Mouse (Mus musculus) ES-Bruce4 (cell line): Measurements from ENCODE around the gene Bank1. TPM values are rescaled to one million over a fixed set of nuclear protein-coding genes. Genes with fewer than 3 reads are reported as not detected.

Experiments used
- H3K27ac ChIP-seq: 2 replicates; pipeline ENCODE4 v1.5.1; 2012; ENCODE audit warnings: low read length, inconsistent platforms; ENCODE audit not compliant: insufficient read depth
- H3K27me3 ChIP-seq: 2 replicates; pipeline ENCODE4 v1.6.1; 2012; ENCODE audit warnings: mild to moderate bottlenecking, low read length, inconsistent platforms; ENCODE audit not compliant: control insufficient read depth, poor library complexity, insufficient read depth, severe bottlenecking
- H3K36me3 ChIP-seq: 2 replicates; pipeline ENCODE4 v1.6.1; 2012; ENCODE audit warnings: inconsistent platforms, mild to moderate bottlenecking, low read length, moderate library complexity; ENCODE audit not compliant: control insufficient read depth, poor library complexity, insufficient read depth, severe bottlenecking
- H3K4me1 ChIP-seq: one replicate; pipeline ENCODE4 v1.8.1; 2011; ENCODE audit warnings: low read length; ENCODE audit not compliant: control insufficient read depth, insufficient read depth
- H3K4me3 ChIP-seq: 2 replicates; pipeline ENCODE4 v1.5.1; 2011; ENCODE audit warnings: low read depth, mild to moderate bottlenecking, low read length
- H3K9ac ChIP-seq: 2 replicates; pipeline ENCODE4 v1.6.1; 2012; ENCODE audit warnings: low read depth, mild to moderate bottlenecking, inconsistent platforms; ENCODE audit not compliant: poor library complexity, severe bottlenecking
- H3K9me3 ChIP-seq: replicated peaks from 2 replicates; pipeline ENCODE4 v1.6.1; 2012; ENCODE audit warnings: mild to moderate bottlenecking, low read length, inconsistent platforms; ENCODE audit not compliant: control insufficient read depth, poor library complexity, insufficient read depth, severe bottlenecking
- CTCF ChIP-seq: IDR thresholded peaks from one replicate; pipeline ENCODE4 v1.8.1; 2011; ENCODE audit warnings: low read depth, low read length
- EP300 ChIP-seq: IDR thresholded peaks from 2 replicates; pipeline ENCODE4 v1.6.1; 2011; ENCODE audit warnings: low read depth, low read length; ENCODE audit not compliant: insufficient read depth
- POLR2A ChIP-seq: IDR thresholded peaks from one replicate; pipeline ENCODE4 v1.8.1; 2011; ENCODE audit warnings: low read length; ENCODE audit not compliant: insufficient read depth
- polyA plus RNA-seq: library from polyadenylated mRNA; stranded (reverse); fragments of >200 nt; gene quantifications from 2 replicates; pipeline ENCODE4 v1.2.4, GENCODE M21; 2011; ENCODE audit warnings: low read depth; ENCODE audit not compliant: missing spikeins, insufficient read depth, insufficient read length

Bank1 gene
- polyA plus RNA-seq, 1 experiment: not detected

GRCm38 (mm10) chr3:136189661-136190228 is 136.1 kb downstream of the Bank1 start:
- H3K9ac ChIP-seq: no peak overlapping the region
- no peaks in the 10 kb centered on the region for H3K27me3 ChIP-seq
- no peaks in the 10 kb centered on the region for H3K36me3 ChIP-seq
- no peak overlapping the region for H3K4me3 ChIP-seq
- H3K4me1 ChIP-seq: no peaks in the 10 kb centered on the region
- TF ChIP-seq EP300 (no peak), CTCF (no peak)
- H3K27ac ChIP-seq: no peak overlapping the region
- H3K9me3 ChIP-seq: no peaks in the 10 kb centered on the region

GRCm38 (mm10) chr3:136186548-136187113 is 139.2 kb downstream of the Bank1 start:
- no peaks in the 10 kb centered on the region for H3K27me3 ChIP-seq
- no peak for TF ChIP-seq EP300
- no peaks in the 10 kb centered on the region for H3K36me3 ChIP-seq
- H3K9ac ChIP-seq: no peak overlapping the region
- H3K4me3 ChIP-seq: no peak overlapping the region
- no peaks in the 10 kb centered on the region for H3K4me1 ChIP-seq
- no peak overlapping the region for H3K27ac ChIP-seq
- H3K9me3 ChIP-seq: no peaks in the 10 kb centered on the region

- TF ChIP-seq CTCF (no peak), EP300 (no peak), POLR2A (no peak)
- no peaks in the 10 kb centered on the region for H3K4me1 ChIP-seq
Measured at GRCm38 (mm10) chr3:136171631-136172030, 154.2 kb downstream of the Bank1 start.

GRCm38 (mm10) chr3:136168071-136168470 is 157.8 kb downstream of the Bank1 start:
- no peaks in the 10 kb centered on the region for H3K4me1 ChIP-seq
- H3K9me3 ChIP-seq: no peaks in the 10 kb centered on the region; the same call in 1 of the 2 replicates
- H3K27ac ChIP-seq: no peak overlapping the region
- no peak overlapping the region for H3K4me3 ChIP-seq
- no peak overlapping the region for H3K9ac ChIP-seq
- no peaks in the 10 kb centered on the region for H3K36me3 ChIP-seq
- TF ChIP-seq EP300 (no peak), POLR2A (no peak), CTCF (no peak)
- no peaks in the 10 kb centered on the region for H3K27me3 ChIP-seq

More at GRCm38 (mm10) chr3:136171631-136172030, 154.2 kb downstream of the Bank1 start:
- no peaks in the 10 kb centered on the region for H3K27me3 ChIP-seq
- no peaks in the 10 kb centered on the region for H3K36me3 ChIP-seq
- no peak overlapping the region for H3K27ac ChIP-seq
- H3K9me3 ChIP-seq: peaks cover 5% of the 10 kb centered on the region; the same call in 1 of the 2 replicates
- no peak overlapping the region for H3K4me3 ChIP-seq
- no peak overlapping the region for H3K9ac ChIP-seq

GRCm38 (mm10) chr3:136166671-136167070 is 159.2 kb downstream of the Bank1 start:
- no peaks in the 10 kb centered on the region for H3K27me3 ChIP-seq
- H3K4me3 ChIP-seq: no peak overlapping the region
- no peaks in the 10 kb centered on the region for H3K36me3 ChIP-seq
- no peaks in the 10 kb centered on the region for H3K4me1 ChIP-seq
- no peak for TF ChIP-seq POLR2A
- no peak for TF ChIP-seq CTCF
- TF ChIP-seq EP300: no peak
- no peak overlapping the region for H3K27ac ChIP-seq
- H3K9me3 ChIP-seq: no peaks in the 10 kb centered on the region
- H3K9ac ChIP-seq: no peak overlapping the region

- Histone ChIP-seq H3K9me3 (no peaks in the 10 kb centered on the region), H3K36me3 (no peaks in the 10 kb centered on the region), H3K4me3 (no peak overlapping the region), H3K27me3 (no peaks in the 10 kb centered on the region), H3K4me1 (no peaks in the 10 kb centered on the region), H3K9ac (no peak overlapping the region), H3K27ac (no peak overlapping the region)
- TF ChIP-seq EP300 (no peak), CTCF (no peak), POLR2A (no peak)
Measured at GRCm38 (mm10) chr3:136166033-136166361, 159.9 kb downstream of the Bank1 start.
